Mouse (Mus musculus): ENCODE measurements around the gene Klf3. TPM values are rescaled to one million over a fixed set of nuclear protein-coding genes. Genes with fewer than 3 reads are reported as not detected.
A peak's percentile ranks its signal among the peaks of the same experiment; 100 is the strongest.
"Not testable (repeated sequence)": the region's sequence is repeated elsewhere in the genome, so short reads cannot be mapped to it uniquely, and the experiment has no call there.

Gene Klf3
- polyA plus RNA-seq, 1 experiment from 2014 or later = 68.1 TPM

GRCm38 (mm10) chr5:64877235-64878026 lies 74.2 kb downstream of the Klf3 start:
- no peak overlapping the region for H3K4me2 ChIP-seq (ENCODE audit: low read depth, low read length)
- no peak overlapping the region for H3K9ac ChIP-seq (ENCODE audit: low read depth, low read length)
- peaks cover 18% of the 10 kb centered on the region; the same call in 1 of the 2 replicates for H3K4me1 ChIP-seq (ENCODE audit: control insufficient read depth, insufficient read depth, low read length)
- H3K4me3 ChIP-seq (ENCODE audit: low read length) = no peak overlapping the region
- H3K27me3 ChIP-seq (replicated peaks; ENCODE audit: control insufficient read depth, insufficient read depth, low read length) = no peaks in the 10 kb centered on the region
- 0 out of 2 replicates have a peak, but pooled peaks cover 3% of the 10 kb centered on the region for H3K9me3 ChIP-seq (ENCODE audit: control insufficient read depth, low read length)
- H3K27ac ChIP-seq (ENCODE audit: low read length) = peak overlapping the region; percentile 65
- 45% methylated on average over 15 of the region's 15 CpGs for WGBS
- ATAC-seq = no peak
- H3K36me3 ChIP-seq (ENCODE audit: control insufficient read depth, insufficient read depth, low read length) = no peaks in the 10 kb centered on the region

GRCm38 (mm10) chr5:64878027-64878425 lies 74.8 kb downstream of the Klf3 start:
- Histone ChIP-seq H3K36me3 (ENCODE audit: control insufficient read depth, insufficient read depth, low read length) (no peaks in the 10 kb centered on the region), H3K9ac (ENCODE audit: low read depth, low read length) (no peak overlapping the region), H3K9me3 (ENCODE audit: control insufficient read depth, low read length) (0 out of 2 replicates have a peak, but pooled peaks cover 3% of the 10 kb centered on the region), H3K4me3 (ENCODE audit: low read length) (no peak overlapping the region), H3K27ac (ENCODE audit: low read length) (peak overlapping the region; percentile 33), H3K4me2 (ENCODE audit: low read depth, low read length) (no peak overlapping the region), H3K4me1 (ENCODE audit: control insufficient read depth, insufficient read depth, low read length) (peaks cover 18% of the 10 kb centered on the region; the same call in 1 of the 2 replicates), H3K27me3 (replicated peaks; ENCODE audit: control insufficient read depth, insufficient read depth, low read length) (no peaks in the 10 kb centered on the region)
- WGBS = 19% methylated on average over 4 of the region's 4 CpGs
- ATAC-seq = peak; percentile 84

DNA sequence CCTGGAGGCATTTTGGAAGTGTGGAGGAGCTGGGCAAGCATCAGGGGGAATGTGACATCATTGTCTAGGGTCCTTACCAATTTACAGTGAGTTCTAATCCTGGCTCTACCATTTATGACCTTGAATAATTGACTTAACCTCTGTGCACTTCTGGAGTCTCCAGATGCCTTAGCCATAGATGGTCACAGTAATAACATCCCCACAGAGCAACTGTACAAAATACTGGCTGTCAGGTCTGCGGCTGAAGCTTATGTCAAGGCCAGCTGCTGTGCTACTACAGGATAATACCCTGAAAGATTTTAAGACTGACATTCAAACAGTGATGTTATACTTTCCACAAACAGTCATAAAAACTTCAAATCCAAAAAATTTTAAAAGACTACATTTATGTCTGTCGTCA lies 75.3 kb downstream of the Klf3 start:
- ATAC-seq = peak; percentile 35; the same call in 1 of the 2 replicates
- 56% methylated on average over 2 of the region's 2 CpGs for WGBS

DNA sequence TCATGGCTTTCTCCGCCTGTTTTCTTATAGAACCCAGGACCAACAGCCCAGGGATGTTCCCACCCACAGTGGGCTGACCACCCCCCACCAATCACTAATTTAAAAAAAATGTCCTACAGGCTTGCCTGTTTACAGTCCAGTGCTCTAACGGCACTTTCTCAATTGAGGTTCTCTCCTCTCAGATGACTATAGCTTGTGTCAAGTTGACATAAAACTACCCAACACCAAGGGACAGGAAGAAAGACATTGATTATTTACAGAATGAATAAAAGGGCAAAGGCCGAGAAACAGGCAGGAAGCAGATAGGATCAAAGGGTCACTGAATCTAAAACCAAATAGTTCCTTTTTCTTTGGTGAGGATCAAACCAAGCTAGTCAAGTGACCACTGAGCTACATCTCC lies 76.1 kb downstream of the Klf3 start:
- peaks cover 22% of the 10 kb centered on the region; the same call in 1 of the 2 replicates for H3K4me1 ChIP-seq (ENCODE audit: control insufficient read depth, insufficient read depth, low read length)
- WGBS = 51% methylated on average over 3 of the region's 3 CpGs
- ATAC-seq = no peak
- H3K9ac ChIP-seq (ENCODE audit: low read depth, low read length) = no peak overlapping the region
- no peak overlapping the region for H3K4me2 ChIP-seq (ENCODE audit: low read depth, low read length)
- no peak overlapping the region for H3K4me3 ChIP-seq (ENCODE audit: low read length)
- no peaks in the 10 kb centered on the region for H3K27me3 ChIP-seq (replicated peaks; ENCODE audit: control insufficient read depth, insufficient read depth, low read length)
- no peaks in the 10 kb centered on the region for H3K9me3 ChIP-seq (ENCODE audit: control insufficient read depth, low read length)
- no peaks in the 10 kb centered on the region for H3K36me3 ChIP-seq (ENCODE audit: control insufficient read depth, insufficient read depth, low read length)
- no peak overlapping the region for H3K27ac ChIP-seq (ENCODE audit: low read length)

More for the DNA sequence above, 75.3 kb downstream of the Klf3 start:
- Histone ChIP-seq H3K9ac (ENCODE audit: low read depth, low read length) (no peak overlapping the region), H3K27ac (ENCODE audit: low read length) (peak overlapping the region; percentile 33), H3K9me3 (ENCODE audit: control insufficient read depth, low read length) (0 out of 2 replicates have a peak, but pooled peaks cover 3% of the 10 kb centered on the region), H3K36me3 (ENCODE audit: control insufficient read depth, insufficient read depth, low read length) (no peaks in the 10 kb centered on the region), H3K4me3 (ENCODE audit: low read length) (no peak overlapping the region), H3K4me1 (ENCODE audit: control insufficient read depth, insufficient read depth, low read length) (peaks cover 18% of the 10 kb centered on the region; the same call in 1 of the 2 replicates), H3K4me2 (ENCODE audit: low read depth, low read length) (no peak overlapping the region), H3K27me3 (replicated peaks; ENCODE audit: control insufficient read depth, insufficient read depth, low read length) (no peaks in the 10 kb centered on the region)

GRCm38 (mm10) chr5:64881559-64881958 lies 78.4 kb downstream of the Klf3 start:
- WGBS = 95% methylated on average over 6 of the region's 10 CpGs
- not testable (repeated sequence) for H3K9me3 ChIP-seq (ENCODE audit: control insufficient read depth, low read length); H3K36me3 ChIP-seq (ENCODE audit: control insufficient read depth, insufficient read depth, low read length); H3K27ac ChIP-seq (ENCODE audit: low read length); ATAC-seq; H3K4me3 ChIP-seq (ENCODE audit: low read length); H3K9ac ChIP-seq (ENCODE audit: low read depth, low read length); H3K27me3 ChIP-seq (replicated peaks; ENCODE audit: control insufficient read depth, insufficient read depth, low read length); H3K4me2 ChIP-seq (ENCODE audit: low read depth, low read length)
- H3K4me1 ChIP-seq (ENCODE audit: control insufficient read depth, insufficient read depth, low read length) = peaks cover 17% of the 10 kb centered on the region; the same call in 1 of the 2 replicates

GRCm38 (mm10) chr5:64881976-64882375 lies 78.8 kb downstream of the Klf3 start:
- not testable (repeated sequence) for H3K27me3 ChIP-seq (replicated peaks; ENCODE audit: control insufficient read depth, insufficient read depth, low read length); H3K4me3 ChIP-seq (ENCODE audit: low read length); H3K9ac ChIP-seq (ENCODE audit: low read depth, low read length); H3K4me2 ChIP-seq (ENCODE audit: low read depth, low read length); H3K36me3 ChIP-seq (ENCODE audit: control insufficient read depth, insufficient read depth, low read length); H3K27ac ChIP-seq (ENCODE audit: low read length); H3K9me3 ChIP-seq (ENCODE audit: control insufficient read depth, low read length); ATAC-seq
- 78% methylated on average over 7 of the region's 11 CpGs for WGBS
- peaks cover 13% of the 10 kb centered on the region; the same call in 1 of the 2 replicates for H3K4me1 ChIP-seq (ENCODE audit: control insufficient read depth, insufficient read depth, low read length)

Other genes starting within 250 kb of the Klf3 start
- 1.3 TPM in 2 replicates for gene Tlr1, start 130.2 kb downstream of the Klf3 start, polyA plus RNA-seq (2015; fragmentation: Nextera tagmentation; extraction: Ambion mirVana)
- 0.54 and 1.1 TPM in 2 replicates for gene Tlr6, start 156.7 kb downstream of the Klf3 start, polyA plus RNA-seq (2015; fragmentation: Nextera tagmentation; extraction: Ambion mirVana)
- gene Fam114a1, start 166.7 kb downstream of the Klf3 start, polyA plus RNA-seq (2015; fragmentation: Nextera tagmentation; extraction: Ambion mirVana) = 38.5 and 38.8 TPM in 2 replicates